Mouse (Mus musculus) cortical plate, adult 2 months (tissue): Measurements from ENCODE around the gene Htr3b.

Source experiments
- CTCF ChIP-seq: fragments of 200-500 bp; IDR thresholded peaks from 2 replicates; pipeline ENCODE4 v1.5.1; 2011; ENCODE audit warnings: mild to moderate bottlenecking, control low read depth, low read length; ENCODE audit not compliant: insufficient read depth; ENCODE audit errors: extremely low read depth
- POLR2A ChIP-seq: fragments of 200-500 bp; IDR thresholded peaks from 2 replicates; pipeline ENCODE4 v1.6.1; 2011; ENCODE audit warnings: mild to moderate bottlenecking, low read length, control low read depth; ENCODE audit not compliant: insufficient read depth; ENCODE audit errors: extremely low read depth

- no peak for TF ChIP-seq CTCF
- no peak for TF ChIP-seq POLR2A
Measured at GRCm38 (mm10) chr9:48898551-48898950, 66.2 kb downstream of the Htr3b start.
